Mouse (Mus musculus): Measurements from ENCODE around the gene Tfcp2. TPM values are rescaled to one million over a fixed set of nuclear protein-coding genes. Genes with fewer than 3 reads are reported as not detected.
A peak's percentile ranks its signal among the peaks of the same experiment; 100 is the strongest.

The Tfcp2 gene
- total and polyA plus RNA-seq, 2 experiments, result 4.0 to 5.8 TPM

- Histone ChIP-seq H3K36me3 (ENCODE audit: control insufficient read depth, insufficient read depth, low read length) (no peaks in the 10 kb centered on the region), H3K27ac (replicated peaks; ENCODE audit: insufficient read depth, low read depth, low read length) (no peak overlapping the region), H3K4me1 (ENCODE audit: control insufficient read depth, insufficient read depth, low read length) (no peaks in the 10 kb centered on the region), H3K4me3 (ENCODE audit: insufficient read depth, low read depth, low read length) (no peak overlapping the region), H3K27me3 (ENCODE audit: control insufficient read depth, insufficient read depth, low read length) (no peaks in the 10 kb centered on the region), H3K9ac (ENCODE audit: low read depth, low read length) (no peak overlapping the region), H3K79me2 (ENCODE audit: control insufficient read depth, insufficient read depth, low read length) (no peaks in the 10 kb centered on the region)
- WGBS, result 94% methylated on average over 10 of the region's 10 CpGs
- no peak for DNase-seq (ENCODE audit: extremely low read depth, low read depth, low spot score)
- TF ChIP-seq POLR2A (IDR thresholded peaks at IDR 0.05; ENCODE audit: extremely low read depth, insufficient read depth, low read length) (no peak), CTCF (IDR thresholded peaks at IDR 0.05; ENCODE audit: low read depth, low read length) (no peak)
Observed at GRCm38 (mm10) chr15:100580108-100580507, 28.3 kb upstream of the Tfcp2 start.

DNA sequence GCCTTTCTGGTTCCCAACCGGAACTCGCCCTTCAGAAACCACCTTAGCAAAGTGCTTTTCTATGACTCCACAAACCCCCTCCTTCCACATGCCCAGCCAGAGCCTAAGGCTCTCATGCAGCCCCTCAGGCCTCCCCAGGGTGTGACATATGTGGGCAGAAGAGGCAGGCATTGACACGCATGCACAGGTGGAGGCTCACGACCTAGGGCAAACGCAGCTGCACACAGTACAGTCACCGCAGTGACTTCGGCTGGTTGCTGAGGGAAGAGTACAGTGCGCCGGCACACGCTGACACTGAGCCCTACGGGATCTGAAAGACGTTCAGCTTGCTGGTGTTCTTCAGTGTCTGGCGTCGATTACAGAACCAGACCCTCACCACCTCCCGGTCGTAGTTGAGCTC lies 26.2 kb upstream of the Tfcp2 start:
- DNase-seq (ENCODE audit: extremely low read depth, low read depth, low spot score), result no peak
- no peaks in the 10 kb centered on the region for H3K36me3 ChIP-seq (ENCODE audit: control insufficient read depth, insufficient read depth, low read length)
- H3K27me3 ChIP-seq (ENCODE audit: control insufficient read depth, insufficient read depth, low read length), result no peaks in the 10 kb centered on the region
- no peak overlapping the region for H3K9ac ChIP-seq (ENCODE audit: low read depth, low read length)
- no peaks in the 10 kb centered on the region for H3K4me1 ChIP-seq (ENCODE audit: control insufficient read depth, insufficient read depth, low read length)
- H3K4me3 ChIP-seq (ENCODE audit: insufficient read depth, low read depth, low read length), result no peak overlapping the region
- no peaks in the 10 kb centered on the region for H3K79me2 ChIP-seq (ENCODE audit: control insufficient read depth, insufficient read depth, low read length)
- no peak overlapping the region for H3K27ac ChIP-seq (replicated peaks; ENCODE audit: insufficient read depth, low read depth, low read length)
- WGBS, result 93% methylated on average over 16 of the region's 16 CpGs
- no peak for TF ChIP-seq CTCF (IDR thresholded peaks at IDR 0.05; ENCODE audit: low read depth, low read length)
- TF ChIP-seq POLR2A (IDR thresholded peaks at IDR 0.05; ENCODE audit: extremely low read depth, insufficient read depth, low read length), result no peak

DNA sequence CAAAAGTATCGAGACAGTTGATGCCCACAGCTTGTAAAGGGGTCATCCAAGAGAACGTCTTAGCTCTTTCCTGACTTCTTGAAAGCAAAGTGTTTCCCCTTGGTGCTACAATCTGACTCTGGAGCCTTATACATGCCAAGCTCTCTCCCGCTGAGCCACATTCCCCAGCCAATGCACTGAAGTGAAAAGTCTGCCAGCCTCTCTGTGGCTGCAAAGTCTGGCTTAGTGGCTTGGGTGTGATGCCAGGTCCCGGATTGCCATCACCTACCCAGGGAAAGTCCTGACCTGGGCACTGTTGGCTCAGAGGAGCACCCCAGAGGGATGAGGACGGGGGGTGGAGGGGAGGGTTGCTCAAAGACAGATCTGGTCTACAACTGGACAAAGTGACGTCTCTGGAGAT lies 25.0 kb upstream of the Tfcp2 start:
- Histone ChIP-seq H3K79me2 (ENCODE audit: control insufficient read depth, insufficient read depth, low read length) (no peaks in the 10 kb centered on the region), H3K36me3 (ENCODE audit: control insufficient read depth, insufficient read depth, low read length) (no peaks in the 10 kb centered on the region), H3K4me1 (ENCODE audit: control insufficient read depth, insufficient read depth, low read length) (no peaks in the 10 kb centered on the region), H3K27ac (replicated peaks; ENCODE audit: insufficient read depth, low read depth, low read length) (no peak overlapping the region; the same call in 1 of the 2 replicates), H3K27me3 (ENCODE audit: control insufficient read depth, insufficient read depth, low read length) (no peaks in the 10 kb centered on the region), H3K9ac (ENCODE audit: low read depth, low read length) (no peak overlapping the region), H3K4me3 (ENCODE audit: insufficient read depth, low read depth, low read length) (no peak overlapping the region)
- 86% methylated on average over 6 of the region's 6 CpGs for WGBS
- no peak for DNase-seq (ENCODE audit: extremely low read depth, low read depth, low spot score)
- TF ChIP-seq CTCF (IDR thresholded peaks at IDR 0.05; ENCODE audit: low read depth, low read length), result no peak
- TF ChIP-seq POLR2A (IDR thresholded peaks at IDR 0.05; ENCODE audit: extremely low read depth, insufficient read depth, low read length), result no peak

GRCm38 (mm10) chr15:100576392-100576791 lies 24.6 kb upstream of the Tfcp2 start:
- Histone ChIP-seq H3K9ac (ENCODE audit: low read depth, low read length) (no peak overlapping the region), H3K27me3 (ENCODE audit: control insufficient read depth, insufficient read depth, low read length) (no peaks in the 10 kb centered on the region), H3K79me2 (ENCODE audit: control insufficient read depth, insufficient read depth, low read length) (no peaks in the 10 kb centered on the region), H3K36me3 (ENCODE audit: control insufficient read depth, insufficient read depth, low read length) (no peaks in the 10 kb centered on the region), H3K27ac (replicated peaks; ENCODE audit: insufficient read depth, low read depth, low read length) (no peak overlapping the region), H3K4me1 (ENCODE audit: control insufficient read depth, insufficient read depth, low read length) (no peaks in the 10 kb centered on the region), H3K4me3 (ENCODE audit: insufficient read depth, low read depth, low read length) (no peak overlapping the region)
- DNase-seq (ENCODE audit: extremely low read depth, low read depth, low spot score), result no peak
- 90% methylated on average over 6 of the region's 6 CpGs for WGBS
- TF ChIP-seq CTCF (IDR thresholded peaks at IDR 0.05; ENCODE audit: low read depth, low read length), result no peak
- TF ChIP-seq POLR2A (IDR thresholded peaks at IDR 0.05; ENCODE audit: extremely low read depth, insufficient read depth, low read length), result no peak

GRCm38 (mm10) chr15:100575366-100575765 lies 23.6 kb upstream of the Tfcp2 start:
- no peaks in the 10 kb centered on the region for H3K79me2 ChIP-seq (ENCODE audit: control insufficient read depth, insufficient read depth, low read length)
- DNase-seq (ENCODE audit: extremely low read depth, low read depth, low spot score), result no peak
- 0 out of 2 replicates have a peak overlapping the region, but pooled peaks have one; percentile 2 for H3K27ac ChIP-seq (replicated peaks; ENCODE audit: insufficient read depth, low read depth, low read length)
- WGBS, result 87% methylated on average over 12 of the region's 12 CpGs
- H3K9ac ChIP-seq (ENCODE audit: low read depth, low read length), result no peak overlapping the region
- no peaks in the 10 kb centered on the region for H3K27me3 ChIP-seq (ENCODE audit: control insufficient read depth, insufficient read depth, low read length)
- TF ChIP-seq CTCF (IDR thresholded peaks at IDR 0.05; ENCODE audit: low read depth, low read length) (no peak), POLR2A (IDR thresholded peaks at IDR 0.05; ENCODE audit: extremely low read depth, insufficient read depth, low read length) (no peak)
- H3K4me1 ChIP-seq (ENCODE audit: control insufficient read depth, insufficient read depth, low read length), result no peaks in the 10 kb centered on the region
- no peak overlapping the region for H3K4me3 ChIP-seq (ENCODE audit: insufficient read depth, low read depth, low read length)
- H3K36me3 ChIP-seq (ENCODE audit: control insufficient read depth, insufficient read depth, low read length), result no peaks in the 10 kb centered on the region

GRCm38 (mm10) chr15:100574378-100574777 lies 22.6 kb upstream of the Tfcp2 start:
- TF ChIP-seq POLR2A (IDR thresholded peaks at IDR 0.05; ENCODE audit: extremely low read depth, insufficient read depth, low read length) (no peak), CTCF (IDR thresholded peaks at IDR 0.05; ENCODE audit: low read depth, low read length) (no peak)
- WGBS, result 73% methylated on average over 2 of the region's 2 CpGs
- Histone ChIP-seq H3K79me2 (ENCODE audit: control insufficient read depth, insufficient read depth, low read length) (no peaks in the 10 kb centered on the region), H3K36me3 (ENCODE audit: control insufficient read depth, insufficient read depth, low read length) (no peaks in the 10 kb centered on the region), H3K4me3 (ENCODE audit: insufficient read depth, low read depth, low read length) (no peak overlapping the region), H3K27ac (replicated peaks; ENCODE audit: insufficient read depth, low read depth, low read length) (peak overlapping the region; percentile 24; the same call in 1 of the 2 replicates), H3K9ac (ENCODE audit: low read depth, low read length) (no peak overlapping the region), H3K27me3 (ENCODE audit: control insufficient read depth, insufficient read depth, low read length) (no peaks in the 10 kb centered on the region), H3K4me1 (ENCODE audit: control insufficient read depth, insufficient read depth, low read length) (no peaks in the 10 kb centered on the region)
- no peak for DNase-seq (ENCODE audit: extremely low read depth, low read depth, low spot score)

All from liver, adult 2 months (tissue).